Mouse (Mus musculus) lung, adult 2 months (tissue): Measurements from ENCODE around the gene Actl7a.

ENCODE experiments used
- CTCF ChIP-seq: fragments of 200-500 bp; IDR thresholded peaks from 2 replicates; pipeline ENCODE4 v1.5.1; 2011; ENCODE audit warnings: mild to moderate bottlenecking, low read length, control low read depth; ENCODE audit not compliant: insufficient read depth
- POLR2A ChIP-seq: fragments of 200-500 bp; IDR thresholded peaks from 2 replicates; pipeline ENCODE4 v1.6.1; 2011; ENCODE audit warnings: low read depth, mild to moderate bottlenecking, control low read depth, low read length, borderline replicate concordance; ENCODE audit errors: extremely low read depth

GRCm38 (mm10) chr4:56767861-56768284 lies 24.7 kb downstream of the Actl7a start:
- TF ChIP-seq CTCF (no peak), POLR2A (no peak)
